Mouse (Mus musculus): Measurements from ENCODE around the gene Olfr58.

DNA sequence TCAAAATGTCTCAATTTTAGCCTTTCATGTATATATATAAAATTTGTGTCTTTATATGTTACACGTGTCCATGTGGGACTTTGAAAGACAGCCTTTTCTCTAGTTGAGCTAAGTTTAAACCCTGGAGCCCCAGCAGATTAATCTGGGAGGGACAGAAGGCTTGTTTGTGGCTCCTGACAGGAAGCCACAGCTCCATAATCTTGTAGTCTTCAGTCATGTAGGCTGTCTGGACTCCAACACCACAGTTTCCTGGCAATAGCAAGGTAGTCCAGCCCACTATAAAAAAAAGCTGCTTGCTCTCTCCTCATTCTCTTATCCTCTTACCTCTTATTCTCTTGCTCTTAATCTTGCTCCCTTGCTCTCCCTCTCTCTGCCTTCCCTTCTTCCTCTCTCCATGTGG is 22.9 kb downstream of the Olfr58 start:
- TF ChIP-seq CTCF (IDR thresholded peaks at IDR 0.05; ENCODE audit: low read depth) (no peak), EP300 (IDR thresholded peaks at IDR 0.05; ENCODE audit: low read depth) (no peak)
